Mouse (Mus musculus): ENCODE results near the gene Cd151.

The Cd151 gene

GRCm38 (mm10) chr7:141457986-141458660 is 9.1 kb upstream of the Cd151 start:
- DNase-seq (ENCODE audit: low read depth, low spot score): no peak

GRCm38 (mm10) chr7:141458661-141459060 is 8.5 kb upstream of the Cd151 start:
- DNase-seq (ENCODE audit: low read depth, low spot score): no peak

GRCm38 (mm10) chr7:141459301-141459711 is 7.9 kb upstream of the Cd151 start:
- DNase-seq (ENCODE audit: low read depth, low spot score): no peak

GRCm38 (mm10) chr7:141460001-141460390 is 7.2 kb upstream of the Cd151 start:
- no peak for DNase-seq (ENCODE audit: low read depth, low spot score)

- DNase-seq (ENCODE audit: low read depth, low spot score): no peak
Observed at GRCm38 (mm10) chr7:141460391-141461113, 6.6 kb upstream of the Cd151 start, which contains the start of gene Cracr2b. TSS of gene Cracr2b (plus strand) at chr7:141461094.

- DNase-seq (ENCODE audit: low read depth, low spot score): no peak
Observed at GRCm38 (mm10) chr7:141461521-141462332, 5.5 kb upstream of the Cd151 start.

GRCm38 (mm10) chr7:141462333-141462821 is 4.8 kb upstream of the Cd151 start:
- DNase-seq (ENCODE audit: low read depth, low spot score): no peak

GRCm38 (mm10) chr7:141463824-141464602 is 3.2 kb upstream of the Cd151 start:
- DNase-seq (ENCODE audit: low read depth, low spot score): no peak

- DNase-seq (ENCODE audit: low read depth, low spot score): no peak
Observed at GRCm38 (mm10) chr7:141464603-141465201, 2.5 kb upstream of the Cd151 start.

- DNase-seq (ENCODE audit: low read depth, low spot score): no peak
Observed at GRCm38 (mm10) chr7:141465388-141466044, 1.7 kb upstream of the Cd151 start.

- no peak for DNase-seq (ENCODE audit: low read depth, low spot score)
Observed at GRCm38 (mm10) chr7:141466045-141466394, 1.2 kb upstream of the Cd151 start.

- no peak for DNase-seq (ENCODE audit: low read depth, low spot score)
Observed at GRCm38 (mm10) chr7:141466607-141467148, 514 bp upstream of the Cd151 start.

GRCm38 (mm10) chr7:141468164-141468521 is 951 bp downstream of the Cd151 start:
- DNase-seq (ENCODE audit: low read depth, low spot score): no peak

GRCm38 (mm10) chr7:141468522-141469211 is 1.5 kb downstream of the Cd151 start:
- no peak for DNase-seq (ENCODE audit: low read depth, low spot score)

- no peak for DNase-seq (ENCODE audit: low read depth, low spot score)
Observed at GRCm38 (mm10) chr7:141469352-141469751, 2.2 kb downstream of the Cd151 start.

GRCm38 (mm10) chr7:141469901-141470636 is 2.9 kb downstream of the Cd151 start:
- no peak for DNase-seq (ENCODE audit: low read depth, low spot score)

- DNase-seq (ENCODE audit: low read depth, low spot score): no peak
Observed at GRCm38 (mm10) chr7:141470637-141470944, 3.4 kb downstream of the Cd151 start.

GRCm38 (mm10) chr7:141471236-141471635 is 4.0 kb downstream of the Cd151 start:
- no peak for DNase-seq (ENCODE audit: low read depth, low spot score)

- no peak for DNase-seq (ENCODE audit: low read depth, low spot score)
Observed at GRCm38 (mm10) chr7:141472226-141472625, 5.0 kb downstream of the Cd151 start.

Data from WW6 (cell line).